Mouse (Mus musculus) bone marrow macrophage, adult 2 months (primary cell): Measurements from ENCODE around the gene Ints14.

Experiments used
- CTCF ChIP-seq: IDR thresholded peaks from 2 replicates; pipeline ENCODE4 v1.5.1; 2012; ENCODE audit warnings: low read depth, mild to moderate bottlenecking, low read length, moderate library complexity
- POLR2A ChIP-seq: IDR thresholded peaks from 2 replicates; pipeline ENCODE4 v1.6.1; 2012; ENCODE audit warnings: mild to moderate bottlenecking, low read depth, low read length, borderline replicate concordance

DNA sequence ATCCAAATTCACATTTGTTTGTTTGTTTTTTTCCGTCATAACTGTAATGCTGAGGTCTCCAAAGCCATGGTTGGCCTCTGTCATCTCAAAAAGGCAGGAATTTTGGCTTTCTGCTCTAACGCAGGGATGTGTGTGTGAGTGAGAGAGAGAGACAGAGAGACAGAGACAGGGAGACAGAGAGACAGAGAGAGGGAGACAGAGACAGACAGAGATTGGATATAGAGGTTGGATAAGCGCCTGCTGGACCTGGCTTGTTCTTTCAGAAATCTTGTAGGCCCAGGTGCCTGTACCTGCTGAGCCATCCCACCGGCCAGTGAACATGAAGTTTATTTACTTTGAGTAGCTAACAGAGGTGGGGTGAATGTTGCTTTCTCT is 71.2 kb downstream of the Ints14 start:
- TF ChIP-seq CTCF = no peak
- TF ChIP-seq POLR2A = no peak
